Mouse (Mus musculus) midbrain, embryonic 13.5 days (tissue): Measurements from ENCODE around the gene Tmem211. TPM values are rescaled to one million over a fixed set of nuclear protein-coding genes. Genes with fewer than 3 reads are reported as not detected.

Source experiments
- ATAC-seq: fragments of 200-750 bp; cut with Nextera tagmentation; 2 replicates; pipeline ENCODE4 v1.8.0; 2017; ENCODE audit warnings: mild to moderate bottlenecking, moderate TSS enrichment, moderate library complexity
- H3K27ac ChIP-seq: fragments of 300-500 bp; sonication (generic); 2 replicates; pipeline ENCODE4 v1.5.1; 2015; ENCODE audit warnings: inconsistent platforms, mild to moderate bottlenecking, moderate library complexity
- H3K27me3 ChIP-seq: fragments of 300-500 bp; sonication (generic); 2 replicates; pipeline ENCODE4 v1.6.1; 2015; ENCODE audit warnings: mild to moderate bottlenecking, inconsistent platforms
- H3K36me3 ChIP-seq: fragments of 300-500 bp; sonication (generic); 2 replicates; pipeline ENCODE4 v1.6.1; 2015; ENCODE audit warnings: mild to moderate bottlenecking, inconsistent platforms
- H3K4me1 ChIP-seq: fragments of 300-500 bp; sonication (generic); replicated peaks from 2 replicates; pipeline ENCODE4 v1.6.1; 2015; ENCODE audit warnings: inconsistent platforms
- H3K4me2 ChIP-seq: fragments of 300-500 bp; sonication (generic); replicated peaks from 2 replicates; pipeline ENCODE4 v1.6.1; 2015; ENCODE audit warnings: moderate library complexity, mild to moderate bottlenecking, inconsistent platforms
- H3K4me3 ChIP-seq: fragments of 300-500 bp; sonication (generic); replicated peaks from 2 replicates; pipeline ENCODE4 v1.5.1; 2015; ENCODE audit warnings: mild to moderate bottlenecking, inconsistent platforms
- H3K9ac ChIP-seq: fragments of 300-500 bp; sonication (generic); replicated peaks from 2 replicates; pipeline ENCODE4 v1.6.1; 2015; ENCODE audit warnings: mild to moderate bottlenecking, inconsistent platforms
- H3K9me3 ChIP-seq: fragments of 300-500 bp; sonication (generic); 2 replicates; pipeline ENCODE4 v1.6.1; 2016; ENCODE audit warnings: mild to moderate bottlenecking, inconsistent platforms
- WGBS: fragments of 180-500 bp; shearing (Covaris S2); methylation state at CpG from one replicate; pipeline ENCODE4 v1.1.7; 2015; 5-methylcytosine and 5-hydroxymethylcytosine counted together
- polyA plus RNA-seq: library from polyadenylated mRNA; unstranded; fragments of >200 nt; fragmentation: Nextera tagmentation; extraction: Ambion mirVana; gene quantifications from 2 replicates; pipeline ENCODE4 v1.2.1, GENCODE M21; 2015

The Tmem211 gene
- polyA plus RNA-seq, 1 experiment from 2014 or later = not detected

DNA sequence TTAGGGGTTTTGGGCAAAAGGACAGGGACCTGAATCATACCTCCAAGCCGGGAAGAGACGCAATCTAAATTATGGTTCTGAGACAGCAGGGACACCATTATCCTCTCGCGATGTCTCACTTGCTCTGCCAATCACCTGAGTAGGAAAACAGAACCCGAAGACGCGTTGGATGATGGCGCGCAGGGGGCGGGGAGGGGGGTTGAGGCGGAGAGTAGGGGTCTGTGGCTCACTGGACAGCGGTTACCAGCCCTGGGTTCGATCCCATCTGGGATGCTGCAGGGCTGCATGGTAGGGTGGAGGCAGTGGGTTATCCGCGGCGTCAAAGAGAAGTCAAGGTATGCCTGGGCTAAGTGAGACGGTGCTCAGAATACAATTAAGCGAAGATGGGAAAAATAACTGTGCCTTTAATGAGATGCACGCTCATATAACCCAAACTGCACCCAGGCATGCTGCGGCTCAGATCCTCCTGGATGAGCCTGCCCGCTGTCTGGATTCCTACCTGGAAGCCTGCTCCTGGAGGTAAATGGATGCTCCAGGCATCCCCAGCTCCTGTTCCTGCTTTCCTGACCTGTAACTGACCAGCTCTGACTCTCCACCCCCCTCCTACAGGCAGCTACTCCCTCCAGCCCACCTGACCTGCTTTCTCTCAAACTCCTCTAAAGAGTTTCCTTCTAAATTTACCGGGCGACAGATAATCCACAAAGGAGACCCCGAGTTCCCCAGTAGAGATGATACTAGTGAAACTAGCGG, 848 bp upstream of the Tmem211 start:
- 11% methylated on average over 25 of the region's 25 CpGs for WGBS
- no peaks in the 10 kb centered on the region for H3K27me3 ChIP-seq
- no peak overlapping the region; the same call in 1 of the 2 replicates for H3K27ac ChIP-seq
- H3K36me3 ChIP-seq = no peaks in the 10 kb centered on the region
- ATAC-seq = peak; percentile 35
- peak overlapping the region; percentile 39; the same call in 1 of the 2 replicates for H3K9ac ChIP-seq
- 0 out of 2 replicates have a peak, but pooled peaks cover 3% of the 10 kb centered on the region for H3K9me3 ChIP-seq
- peak overlapping the region; percentile 48 for H3K4me2 ChIP-seq
- peak overlapping the region; percentile 20; the same call in 1 of the 2 replicates for H3K4me3 ChIP-seq
- H3K4me1 ChIP-seq = peaks cover 20% of the 10 kb centered on the region

DNA sequence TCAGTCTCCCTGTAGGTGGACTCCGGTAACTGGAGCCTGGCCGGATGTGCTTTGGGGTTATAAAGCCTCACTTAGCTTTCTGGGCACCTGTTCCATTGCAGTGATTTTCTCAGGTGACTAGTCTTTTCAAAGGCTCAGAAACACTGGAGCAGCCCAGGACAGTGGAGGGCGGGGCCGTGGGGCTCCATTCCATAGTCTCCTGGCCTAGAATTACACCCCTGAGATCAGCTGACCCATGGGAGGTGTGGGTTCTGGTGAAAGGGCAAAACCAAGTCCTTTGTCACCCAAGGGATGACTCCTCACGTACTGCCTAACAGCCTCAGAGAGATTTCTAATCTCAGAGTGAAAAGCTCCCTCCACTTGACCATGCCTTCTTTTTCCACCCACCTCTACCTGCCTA, 3.5 kb downstream of the Tmem211 start:
- H3K27me3 ChIP-seq = no peaks in the 10 kb centered on the region
- peaks cover 19% of the 10 kb centered on the region for H3K4me1 ChIP-seq
- H3K4me2 ChIP-seq = no peak overlapping the region
- no peak overlapping the region for H3K4me3 ChIP-seq
- H3K27ac ChIP-seq = no peak overlapping the region
- H3K36me3 ChIP-seq = no peaks in the 10 kb centered on the region
- no peak overlapping the region for H3K9ac ChIP-seq
- WGBS = 80% methylated on average over 5 of the region's 5 CpGs
- no peak for ATAC-seq
- no peaks in the 10 kb centered on the region for H3K9me3 ChIP-seq

GRCm38 (mm10) chr5:113249263-113249930, 22.7 kb downstream of the Tmem211 start:
- no peak overlapping the region for H3K27ac ChIP-seq
- no peaks in the 10 kb centered on the region for H3K4me1 ChIP-seq
- H3K9ac ChIP-seq = no peak overlapping the region
- H3K27me3 ChIP-seq = no peaks in the 10 kb centered on the region
- H3K4me2 ChIP-seq = no peak overlapping the region
- 87% methylated on average over 8 of the region's 8 CpGs for WGBS
- H3K36me3 ChIP-seq = peaks cover 67% of the 10 kb centered on the region
- no peaks in the 10 kb centered on the region for H3K9me3 ChIP-seq
- no peak overlapping the region for H3K4me3 ChIP-seq
- ATAC-seq = no peak

DNA sequence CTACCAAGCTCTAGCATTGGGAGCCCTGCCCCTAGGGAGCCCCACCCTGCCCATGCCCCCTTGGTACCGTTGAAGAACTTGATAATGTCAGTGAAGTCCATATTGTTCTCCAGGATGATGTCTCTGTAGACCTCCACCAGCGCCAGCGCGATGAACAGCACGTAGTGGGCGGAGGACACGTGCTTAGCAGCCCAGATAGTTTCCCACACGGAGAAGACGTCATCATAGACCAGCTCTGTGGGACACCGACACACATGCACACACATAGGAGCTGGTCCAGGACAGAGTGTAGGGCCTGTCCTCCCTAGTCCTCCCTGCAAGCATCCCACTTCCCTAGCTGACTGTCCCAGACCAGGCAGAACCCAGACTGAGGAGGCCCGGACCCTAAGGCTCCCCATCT, 24.1 kb downstream of the Tmem211 start:
- no peaks in the 10 kb centered on the region for H3K4me1 ChIP-seq
- H3K27me3 ChIP-seq = no peaks in the 10 kb centered on the region
- peaks cover 73% of the 10 kb centered on the region for H3K36me3 ChIP-seq
- H3K9me3 ChIP-seq = no peaks in the 10 kb centered on the region
- no peak overlapping the region for H3K27ac ChIP-seq
- H3K9ac ChIP-seq = no peak overlapping the region
- 96% methylated on average over 11 of the region's 11 CpGs for WGBS
- H3K4me3 ChIP-seq = no peak overlapping the region
- no peak for ATAC-seq
- H3K4me2 ChIP-seq = no peak overlapping the region

DNA sequence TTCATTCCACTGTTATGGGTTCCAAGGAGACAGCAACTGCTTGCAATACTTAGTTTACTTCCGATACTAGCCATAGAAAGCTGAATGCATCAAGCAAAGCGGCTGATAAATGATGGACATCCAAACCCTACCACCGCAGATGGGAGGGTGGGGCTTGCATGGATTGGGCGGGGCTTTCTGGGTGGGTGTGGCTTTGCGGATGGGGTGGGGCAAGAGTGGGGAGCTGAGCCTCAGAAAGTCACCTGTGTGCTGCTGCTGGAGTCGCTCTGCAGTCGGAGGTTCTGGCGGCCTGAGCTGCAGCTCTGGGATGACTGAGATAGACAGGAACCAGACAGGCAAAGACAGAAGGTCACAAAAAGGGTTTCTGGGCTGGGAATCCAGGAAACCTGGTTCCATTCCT, 38.9 kb downstream of the Tmem211 start:
- Histone ChIP-seq H3K4me2 (no peak overlapping the region), H3K4me3 (no peak overlapping the region), H3K27me3 (no peaks in the 10 kb centered on the region), H3K27ac (no peak overlapping the region), H3K9me3 (no peaks in the 10 kb centered on the region), H3K9ac (no peak overlapping the region), H3K4me1 (no peaks in the 10 kb centered on the region), H3K36me3 (peaks cover 70% of the 10 kb centered on the region)
- no peak for ATAC-seq
- 91% methylated on average over 8 of the region's 8 CpGs for WGBS

- ATAC-seq = peak; percentile 60; the same call in 1 of the 2 replicates
Observed at GRCm38 (mm10) chr5:113268246-113268645, 41.5 kb downstream of the Tmem211 start.

GRCm38 (mm10) chr5:113270043-113270442, 43.3 kb downstream of the Tmem211 start:
- 56% methylated on average over 3 of the region's 3 CpGs for WGBS
- Histone ChIP-seq H3K4me1 (no peaks in the 10 kb centered on the region), H3K4me2 (no peak overlapping the region), H3K36me3 (peaks cover 66% of the 10 kb centered on the region), H3K27me3 (no peaks in the 10 kb centered on the region), H3K9me3 (no peaks in the 10 kb centered on the region), H3K4me3 (no peak overlapping the region), H3K9ac (no peak overlapping the region), H3K27ac (no peak overlapping the region)
- no peak for ATAC-seq

More at GRCm38 (mm10) chr5:113268246-113268645, 41.5 kb downstream of the Tmem211 start:
- Histone ChIP-seq H3K9me3 (no peaks in the 10 kb centered on the region), H3K4me1 (no peaks in the 10 kb centered on the region), H3K27me3 (no peaks in the 10 kb centered on the region), H3K4me3 (no peak overlapping the region), H3K9ac (no peak overlapping the region), H3K36me3 (peaks cover 66% of the 10 kb centered on the region), H3K4me2 (no peak overlapping the region), H3K27ac (no peak overlapping the region)

GRCm38 (mm10) chr5:113271207-113271811, 44.6 kb downstream of the Tmem211 start:
- 79% methylated on average over 11 of the region's 11 CpGs for WGBS
- H3K9me3 ChIP-seq = no peaks in the 10 kb centered on the region
- no peak overlapping the region for H3K9ac ChIP-seq
- ATAC-seq = no peak
- H3K27me3 ChIP-seq = no peaks in the 10 kb centered on the region
- H3K4me1 ChIP-seq = no peaks in the 10 kb centered on the region
- no peak overlapping the region for H3K4me2 ChIP-seq
- no peak overlapping the region for H3K4me3 ChIP-seq
- no peak overlapping the region for H3K27ac ChIP-seq
- peaks cover 66% of the 10 kb centered on the region for H3K36me3 ChIP-seq

DNA sequence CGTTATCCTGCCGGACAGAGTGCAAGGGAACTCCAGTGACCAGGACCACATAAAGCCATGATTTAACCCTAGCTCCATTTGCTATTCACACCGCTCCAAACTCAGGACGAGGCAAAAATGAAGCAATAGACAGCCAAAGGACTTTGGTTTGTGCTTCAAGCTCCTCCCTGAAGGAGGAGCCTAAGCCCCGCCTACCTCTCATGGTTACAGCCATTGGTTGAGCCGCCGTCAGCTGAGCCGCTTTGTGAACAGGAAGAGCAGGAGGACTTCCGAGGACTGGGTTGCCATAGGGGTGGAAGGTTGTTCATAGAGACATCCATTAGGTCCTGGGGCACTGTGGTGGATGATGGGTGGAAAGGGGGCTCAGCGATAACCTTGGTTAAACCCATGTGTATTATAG, 49.1 kb downstream of the Tmem211 start:
- ATAC-seq = no peak
- H3K4me1 ChIP-seq = peaks cover 10% of the 10 kb centered on the region; the same call in 1 of the 2 replicates
- WGBS = 81% methylated on average over 10 of the region's 10 CpGs
- peaks cover 79% of the 10 kb centered on the region for H3K36me3 ChIP-seq
- H3K9me3 ChIP-seq = no peaks in the 10 kb centered on the region
- no peak overlapping the region for H3K27ac ChIP-seq
- H3K9ac ChIP-seq = no peak overlapping the region
- no peaks in the 10 kb centered on the region for H3K27me3 ChIP-seq
- no peak overlapping the region for H3K4me3 ChIP-seq
- H3K4me2 ChIP-seq = no peak overlapping the region

DNA sequence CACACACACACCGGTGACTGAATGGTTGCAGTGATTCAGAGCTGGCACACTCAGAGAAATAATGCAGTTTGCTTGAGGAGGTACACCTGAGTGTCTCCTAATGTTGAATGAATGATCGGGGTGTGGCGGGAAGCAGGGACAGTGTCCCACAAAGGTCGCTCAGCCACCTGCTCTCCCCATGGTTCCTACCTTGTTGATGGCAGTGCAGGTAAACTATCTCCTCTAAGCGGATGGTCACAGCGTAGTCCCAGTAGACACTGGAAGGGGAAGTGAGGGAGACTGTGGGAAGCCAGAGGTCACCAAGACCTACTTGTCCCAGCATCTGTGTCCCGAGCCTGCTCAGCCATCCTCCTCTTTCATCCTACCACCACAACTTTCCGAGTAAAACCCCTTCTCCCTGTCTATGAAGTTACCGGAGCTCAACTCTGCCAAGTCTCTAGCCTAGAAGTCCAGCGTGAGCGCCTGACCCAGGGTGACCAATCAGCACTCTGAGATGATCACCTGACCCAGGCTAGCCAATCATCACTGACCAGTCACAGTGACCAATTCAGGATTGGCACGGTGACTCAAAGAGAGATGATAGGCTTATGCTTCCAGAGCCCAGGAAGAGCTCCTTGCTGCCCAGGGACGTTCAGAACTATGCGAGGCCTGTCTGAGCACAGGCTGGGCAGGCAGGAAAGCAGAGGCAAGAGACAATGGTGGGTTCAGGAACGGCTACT, 53.6 kb downstream of the Tmem211 start:
- peak; percentile 82 for ATAC-seq
- Histone ChIP-seq H3K9me3 (no peaks in the 10 kb centered on the region), H3K4me2 (peak overlapping the region; percentile 48), H3K4me1 (peaks cover 11% of the 10 kb centered on the region; the same call in 1 of the 2 replicates), H3K36me3 (peaks cover 75% of the 10 kb centered on the region), H3K9ac (0 out of 2 replicates have a peak overlapping the region, but pooled peaks have one; percentile 32), H3K27ac (no peak overlapping the region), H3K27me3 (no peaks in the 10 kb centered on the region), H3K4me3 (peak overlapping the region; percentile 32)
- WGBS = 29% methylated on average over 15 of the region's 15 CpGs

GRCm38 (mm10) chr5:113281557-113281956, 54.8 kb downstream of the Tmem211 start:
- 91% methylated on average over 7 of the region's 7 CpGs for WGBS
- ATAC-seq = no peak
- H3K36me3 ChIP-seq = peaks cover 69% of the 10 kb centered on the region

More at GRCm38 (mm10) chr5:113281557-113281956, 54.8 kb downstream of the Tmem211 start:
- no peak overlapping the region for H3K4me2 ChIP-seq
- H3K4me3 ChIP-seq = no peak overlapping the region
- peaks cover 2% of the 10 kb centered on the region; the same call in 1 of the 2 replicates for H3K27me3 ChIP-seq
- H3K9ac ChIP-seq = no peak overlapping the region
- no peak overlapping the region for H3K27ac ChIP-seq
- peaks cover 11% of the 10 kb centered on the region; the same call in 1 of the 2 replicates for H3K4me1 ChIP-seq
- no peaks in the 10 kb centered on the region for H3K9me3 ChIP-seq
